Mouse (Mus musculus) left cerebral cortex, adult 11 months (tissue): Measurements from ENCODE around the gene Kctd5.
"Not testable (repeated sequence)": the region's sequence is repeated elsewhere in the genome, so short reads cannot be mapped to it uniquely, and the experiment has no call there.

Experiments
- DNase-seq: peaks from one replicate; pipeline ENCODE4 v3.0.0; 2022; ENCODE audit warnings: low spot score

The Kctd5 gene

DNA sequence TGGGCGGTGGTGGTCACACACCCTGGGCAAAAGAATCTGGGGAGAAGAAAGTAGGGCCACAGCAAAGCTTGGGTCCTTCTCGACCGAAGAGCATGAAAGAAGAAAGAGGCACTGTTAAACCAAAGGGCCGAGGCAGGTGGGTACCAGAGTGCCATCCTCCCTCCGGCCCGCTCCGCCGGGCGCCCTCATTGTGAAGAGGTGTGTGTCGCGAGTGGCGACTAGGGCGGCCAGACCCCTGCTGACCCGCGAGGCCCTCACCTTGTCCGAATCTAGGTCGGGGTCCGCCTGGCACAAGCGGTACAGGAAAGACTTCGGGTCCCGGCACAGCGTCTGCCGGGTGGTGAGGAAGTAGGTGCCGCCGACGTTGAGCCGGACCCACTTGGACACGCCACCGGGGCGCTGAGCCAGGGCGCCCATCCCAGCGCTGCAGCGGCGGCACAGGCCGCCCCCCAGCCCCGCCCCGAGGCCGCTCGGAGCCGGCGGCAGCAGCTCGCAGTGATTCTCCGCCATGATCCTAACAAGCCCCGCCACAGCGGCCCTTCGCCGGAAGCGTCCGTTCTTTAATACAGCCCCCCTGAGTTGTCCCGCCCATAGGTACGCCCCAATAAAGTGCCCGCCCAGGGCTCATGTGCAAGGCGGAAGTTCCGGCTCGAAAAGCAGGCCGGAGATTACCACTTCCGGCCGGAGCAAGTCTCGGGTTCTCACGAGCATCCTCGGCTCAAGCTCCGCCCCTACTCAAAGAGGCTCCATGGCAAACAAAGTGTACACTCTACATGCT is at the start of gene Kctd5:
Gene Kctd5 (minus strand): TSS at position 567 of the 778 bp plus-strand sequence.
- peak; percentile 91 for DNase-seq

DNA sequence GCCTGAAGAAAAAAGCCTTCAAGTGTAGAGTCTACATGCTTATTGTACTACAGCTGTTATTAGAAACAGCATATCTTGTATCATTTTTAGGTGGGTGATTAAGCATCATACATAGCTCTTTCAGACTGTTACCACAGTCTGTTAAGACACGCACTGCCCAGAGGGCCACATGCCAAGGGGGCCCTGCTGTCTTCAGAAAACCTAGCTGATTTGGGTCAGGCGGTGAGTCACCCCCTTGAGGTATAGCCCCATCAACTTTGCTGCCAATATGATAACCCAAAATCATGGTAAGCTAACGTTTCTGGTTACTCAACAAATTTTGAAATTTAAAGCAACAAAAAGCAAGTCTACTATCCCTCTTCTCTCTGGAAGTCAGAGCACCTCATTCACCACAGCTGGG is 46.2 kb upstream of the Kctd5 start:
- DNase-seq = no peak

DNA sequence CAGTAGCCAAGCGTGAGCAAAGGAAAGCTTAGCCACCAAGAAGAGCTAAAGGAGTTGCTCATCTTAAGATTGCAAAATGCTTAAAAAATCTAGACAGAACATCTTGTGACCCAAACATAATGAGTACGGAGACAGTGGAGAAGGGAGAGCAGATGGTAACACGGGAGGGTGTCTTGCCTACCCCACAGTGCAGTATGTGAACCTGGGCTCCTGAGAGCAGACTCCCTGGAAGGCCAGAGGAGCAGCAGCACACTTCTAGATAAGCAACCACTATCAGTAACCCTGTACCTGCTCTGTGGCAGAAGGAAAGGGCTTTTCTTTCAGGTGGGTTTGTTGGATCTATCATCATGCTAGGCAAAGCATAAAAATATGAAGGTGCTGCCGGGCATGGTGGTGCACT is 39.7 kb upstream of the Kctd5 start:
- no peak for DNase-seq

DNA sequence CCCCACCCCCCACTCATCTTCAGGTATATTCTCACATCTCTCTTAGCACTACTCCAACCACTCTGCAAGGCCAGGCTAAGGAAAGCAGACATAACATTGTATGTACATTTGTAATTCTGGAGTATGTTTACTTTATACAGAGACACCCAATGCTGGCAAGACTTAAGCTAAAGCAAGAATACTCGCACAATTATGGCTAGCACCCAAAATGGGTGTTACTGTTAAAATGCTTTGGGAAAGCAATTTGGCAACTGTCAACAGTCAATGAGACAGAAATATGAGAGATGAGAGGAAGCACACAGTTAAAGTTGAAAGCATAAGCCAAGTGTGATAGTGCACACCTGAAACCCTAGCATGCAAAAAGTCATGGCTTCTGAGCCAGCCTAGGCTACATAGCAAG is 38.0 kb upstream of the Kctd5 start:
- DNase-seq = no peak

DNA sequence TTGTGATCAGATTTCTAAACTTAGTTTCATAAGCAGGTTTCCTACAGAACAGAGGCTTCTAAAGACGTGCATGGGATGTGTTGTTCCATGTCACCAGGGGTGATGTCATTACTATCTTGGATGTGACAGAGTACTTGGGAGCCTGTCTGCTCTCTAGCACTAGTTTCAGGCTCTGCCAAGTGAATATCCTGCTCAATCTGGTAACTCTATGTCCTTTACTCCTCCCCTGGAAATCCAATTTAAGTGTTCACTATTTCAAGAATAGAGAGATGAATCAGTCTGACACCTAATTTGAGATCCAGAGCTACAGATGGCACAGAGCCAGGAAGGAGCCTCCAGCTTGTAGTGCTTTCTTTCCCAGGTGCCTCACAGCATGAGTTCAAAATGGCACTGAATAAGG is 35.6 kb upstream of the Kctd5 start:
- DNase-seq = peak; percentile 46

DNA sequence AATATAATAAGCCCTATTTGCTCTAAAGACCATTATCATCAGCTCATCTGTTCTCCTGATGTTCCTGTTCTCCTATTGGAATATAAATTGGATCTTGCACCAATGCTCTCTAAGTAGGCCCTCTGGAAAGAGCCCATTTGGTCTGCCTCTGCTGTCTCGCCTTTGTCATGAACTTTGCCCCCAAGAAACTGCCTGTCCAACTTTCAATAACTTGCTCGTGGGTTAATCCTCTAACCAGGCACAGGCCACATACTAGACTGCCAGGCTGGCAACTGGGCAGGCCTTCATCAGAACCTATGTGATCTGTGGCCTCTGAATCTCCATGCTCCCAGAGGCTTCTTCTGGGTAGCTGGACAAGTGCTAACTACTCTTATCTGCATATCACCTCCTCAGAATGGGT is 31.8 kb upstream of the Kctd5 start:
- DNase-seq = no peak

DNA sequence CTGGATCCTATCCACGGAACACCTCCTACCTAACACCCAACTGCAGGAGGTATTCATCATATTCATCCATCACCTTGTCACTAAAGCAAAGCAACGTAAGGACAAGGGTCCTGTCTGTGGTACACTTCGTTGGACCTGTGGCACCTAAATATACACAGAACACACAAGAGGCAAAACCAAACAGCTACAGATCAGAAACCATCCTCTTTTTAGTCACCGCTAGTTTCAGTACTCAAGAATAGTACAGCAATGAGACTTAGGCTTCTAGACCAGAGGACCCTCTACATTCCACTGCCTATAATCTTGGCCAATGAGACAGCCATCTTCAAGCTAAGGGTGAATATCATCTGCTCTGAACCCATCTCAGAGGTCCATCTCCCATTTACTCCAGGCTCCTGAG is 25.1 kb upstream of the Kctd5 start:
- no peak for DNase-seq

DNA sequence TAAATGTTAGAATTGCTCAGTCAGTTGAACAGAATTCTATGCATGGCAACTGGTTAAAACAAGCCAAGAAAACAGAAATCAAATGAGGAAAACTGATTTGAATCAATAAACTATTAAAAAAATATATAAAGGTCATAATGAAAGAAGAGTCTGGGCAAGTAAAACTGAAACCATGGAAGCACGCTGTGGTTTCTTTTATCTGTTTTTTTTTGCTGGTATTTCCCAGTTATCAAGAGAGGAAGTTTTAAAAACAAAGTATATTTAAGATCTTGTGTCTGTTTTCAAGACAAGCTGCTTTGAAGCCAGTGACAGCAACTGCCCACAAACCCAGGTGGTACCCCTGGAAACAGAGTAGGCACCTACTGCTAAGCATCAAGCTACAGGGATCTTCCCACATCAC is 17.3 kb upstream of the Kctd5 start:
- DNase-seq = no peak

DNA sequence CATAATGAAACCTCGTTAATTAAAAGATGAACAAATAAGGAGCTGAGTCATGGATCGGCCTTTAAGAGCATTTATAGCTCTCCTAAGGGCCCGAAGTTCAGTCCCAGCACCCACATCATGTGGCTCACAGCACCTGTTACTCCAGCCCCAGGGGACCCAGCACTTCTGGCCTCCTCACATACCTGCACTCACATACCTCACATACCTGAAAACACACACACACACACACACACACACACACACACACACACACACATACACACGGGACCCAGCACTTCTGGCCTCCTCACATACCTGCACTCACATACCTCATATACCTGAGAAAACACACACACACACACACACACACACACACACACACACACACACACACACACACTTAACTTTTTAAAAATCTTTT is 13.1 kb upstream of the Kctd5 start:
- not testable (repeated sequence) for DNase-seq

DNA sequence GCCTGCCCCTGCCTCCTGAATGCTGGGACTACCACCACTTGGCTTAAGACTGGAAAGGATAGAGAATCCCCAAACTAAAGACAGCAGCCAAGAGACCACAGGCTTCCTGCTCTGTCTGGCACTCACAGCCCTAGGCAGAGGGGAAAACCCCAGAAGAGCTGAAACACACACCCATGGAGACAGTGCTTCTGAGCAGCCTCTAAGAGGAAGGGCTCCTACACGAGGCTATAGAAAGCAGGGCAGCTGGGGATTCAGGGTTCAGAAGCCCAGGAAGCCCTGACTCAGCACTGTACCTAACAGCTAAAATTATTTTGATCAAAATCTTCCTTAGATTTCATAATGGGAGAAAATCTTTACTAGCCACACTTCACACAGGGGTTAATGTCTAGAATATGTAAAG is 11.3 kb upstream of the Kctd5 start:
- no peak for DNase-seq

DNA sequence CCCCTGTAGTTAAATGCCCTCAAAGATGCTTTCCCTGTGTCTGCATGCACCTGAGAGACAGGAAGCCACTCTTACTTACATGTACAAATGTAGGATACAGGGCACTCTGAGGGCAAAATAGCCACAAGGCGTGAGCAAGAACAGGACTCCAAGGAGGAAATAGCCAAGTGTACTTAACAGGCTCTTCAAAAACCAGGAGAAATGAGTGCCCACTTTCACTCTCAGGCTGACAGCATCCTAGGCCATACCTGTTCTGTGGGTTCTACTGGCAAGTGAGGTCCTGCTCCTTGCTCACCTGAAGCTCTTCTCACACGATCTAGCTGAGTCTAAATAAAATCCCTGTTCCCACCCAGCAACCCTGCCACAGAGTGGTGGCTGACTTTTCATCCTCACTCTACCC is 3.8 kb upstream of the Kctd5 start:
- no peak for DNase-seq

DNA sequence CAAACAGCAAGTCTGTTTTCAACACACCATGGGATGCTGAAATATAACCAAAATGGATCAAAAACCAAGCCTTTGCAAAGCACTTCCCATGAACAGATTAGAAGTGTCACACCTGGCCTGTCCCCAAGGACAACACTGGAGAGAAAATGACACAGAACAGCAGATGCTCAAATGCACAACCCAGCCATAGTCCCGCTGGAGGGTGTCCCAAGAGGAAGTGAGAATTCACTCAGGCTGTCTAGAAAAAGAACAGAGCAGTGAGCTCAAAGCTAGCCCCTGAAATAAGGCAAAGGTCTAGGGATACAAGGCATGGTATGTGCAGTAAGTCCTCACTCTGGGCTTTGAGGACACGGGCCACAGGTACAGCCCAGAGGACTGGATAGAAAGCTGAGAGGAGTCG is 3.8 kb downstream of the Kctd5 start:
- DNase-seq = no peak

DNA sequence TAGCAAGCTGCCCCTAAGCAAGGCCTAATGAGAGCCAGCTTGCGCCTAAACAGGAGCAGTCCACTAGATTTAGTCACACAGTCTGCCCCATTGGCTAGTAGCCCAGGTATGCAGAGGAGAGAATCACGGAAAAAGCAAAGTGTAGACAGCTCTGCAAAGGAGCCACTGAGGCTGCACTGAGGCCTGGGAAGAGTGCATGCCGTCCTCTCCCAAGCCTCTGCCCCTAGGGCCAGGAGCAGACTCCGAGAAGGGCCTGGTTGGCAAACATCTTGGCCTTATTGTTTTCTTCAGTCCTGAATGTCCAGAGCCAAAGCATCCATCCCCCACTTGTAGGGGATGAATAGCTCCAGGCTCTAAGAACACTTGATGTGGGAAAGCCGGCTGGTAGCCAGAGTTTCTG is 5.0 kb downstream of the Kctd5 start:
- peak; percentile 34 for DNase-seq

DNA sequence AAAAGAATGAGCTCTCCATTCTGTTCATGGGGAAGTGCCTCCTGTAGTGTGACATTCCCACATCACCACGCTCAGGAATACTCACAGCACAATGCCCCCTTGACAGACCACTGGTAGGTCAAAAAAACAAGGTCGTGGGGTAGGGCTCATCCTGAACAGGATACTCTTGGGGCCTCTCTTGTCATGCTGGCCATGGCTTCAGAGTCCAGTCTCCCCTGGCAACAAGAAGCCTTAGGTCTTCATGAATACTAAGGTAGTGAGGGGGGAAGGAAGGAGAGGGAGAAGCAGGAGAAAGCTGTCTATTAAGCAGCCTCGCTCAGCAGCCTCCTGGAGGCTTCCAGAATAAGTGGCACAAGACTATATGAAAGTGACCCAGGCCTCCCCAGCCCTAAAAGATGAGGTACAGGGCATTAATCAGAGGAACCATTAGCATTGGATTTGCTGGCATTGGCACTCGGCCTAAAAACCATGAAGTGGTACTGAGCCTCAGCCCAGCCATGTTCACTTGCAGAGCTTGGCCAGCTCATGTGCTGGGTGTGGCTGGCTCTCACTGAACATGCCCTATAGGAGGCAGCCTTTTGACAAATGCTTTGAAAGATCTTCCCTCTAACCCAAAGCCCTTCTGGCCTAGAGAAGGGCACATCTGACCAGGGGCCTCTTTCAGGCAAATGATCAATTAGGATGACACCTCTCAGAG is 10.7 kb downstream of the Kctd5 start:
- no peak for DNase-seq

DNA sequence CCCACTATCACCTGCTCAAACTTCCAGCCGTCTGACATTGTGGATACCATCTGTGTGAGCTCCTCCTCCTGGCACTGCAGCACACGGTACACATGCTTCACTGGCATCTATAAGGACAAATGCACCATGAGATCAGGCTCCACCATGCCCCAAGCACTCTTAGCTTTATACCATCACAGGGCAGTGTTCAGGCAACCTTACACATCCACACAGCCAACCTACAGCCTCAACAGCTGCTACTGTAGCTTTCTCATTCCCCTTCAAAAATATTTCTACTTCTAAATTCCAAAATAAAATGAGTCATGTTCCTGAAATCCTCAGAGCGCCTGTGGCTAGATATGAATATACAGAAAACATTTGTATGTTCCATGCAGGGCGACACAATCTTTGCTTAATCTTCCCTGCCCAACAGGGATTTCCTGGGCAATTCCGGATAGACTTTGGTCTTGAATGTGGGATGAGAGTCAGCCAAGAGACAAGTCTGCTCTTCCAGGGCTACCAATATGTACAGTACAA is 15.5 kb downstream of the Kctd5 start:
- no peak for DNase-seq

DNA sequence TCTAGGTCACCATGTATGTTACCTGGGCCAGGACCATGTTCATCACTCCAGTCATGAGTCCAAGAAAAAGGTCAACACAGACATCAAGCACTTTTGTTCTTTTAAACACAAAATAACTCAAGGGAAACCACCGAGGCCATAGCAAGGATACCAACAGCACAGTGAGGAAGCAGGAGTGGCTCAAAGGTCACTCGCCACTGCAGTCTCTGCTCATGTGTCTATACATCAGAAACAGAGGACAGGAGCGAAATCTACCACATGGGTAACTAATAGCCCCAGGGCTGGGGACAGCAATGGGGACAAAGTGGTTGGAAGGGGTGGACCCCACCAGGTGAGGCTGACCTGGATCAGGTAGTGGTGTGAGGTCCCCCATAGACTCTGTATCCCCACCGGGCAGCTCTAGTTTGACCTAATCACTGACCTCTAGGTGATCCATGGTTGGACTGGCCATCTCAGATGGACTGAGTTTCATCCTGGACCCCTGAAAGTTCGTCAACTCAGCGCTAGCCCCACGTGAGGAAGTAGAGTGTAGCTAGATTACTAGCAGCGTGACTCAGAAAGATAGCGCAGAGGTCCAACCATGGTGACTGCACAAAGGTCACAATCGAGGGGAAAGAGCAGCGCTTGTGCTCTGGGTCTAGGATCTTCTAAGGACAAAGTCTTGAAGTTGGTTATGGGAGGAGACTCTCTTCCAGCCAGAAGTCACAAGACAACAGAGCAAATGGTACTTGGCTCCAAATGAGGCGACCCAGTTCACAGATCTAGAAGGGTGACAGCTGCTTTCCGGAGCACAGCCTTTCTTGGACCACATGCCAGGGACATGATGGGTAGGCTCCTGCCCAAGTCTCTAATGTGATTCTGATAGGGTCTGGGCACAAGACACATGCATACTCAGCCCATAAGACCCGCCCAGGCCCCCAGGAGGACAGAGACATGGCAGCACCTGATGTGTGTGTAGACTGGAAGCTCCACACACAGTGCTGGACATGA is 16.4 kb downstream of the Kctd5 start:
- DNase-seq = no peak

DNA sequence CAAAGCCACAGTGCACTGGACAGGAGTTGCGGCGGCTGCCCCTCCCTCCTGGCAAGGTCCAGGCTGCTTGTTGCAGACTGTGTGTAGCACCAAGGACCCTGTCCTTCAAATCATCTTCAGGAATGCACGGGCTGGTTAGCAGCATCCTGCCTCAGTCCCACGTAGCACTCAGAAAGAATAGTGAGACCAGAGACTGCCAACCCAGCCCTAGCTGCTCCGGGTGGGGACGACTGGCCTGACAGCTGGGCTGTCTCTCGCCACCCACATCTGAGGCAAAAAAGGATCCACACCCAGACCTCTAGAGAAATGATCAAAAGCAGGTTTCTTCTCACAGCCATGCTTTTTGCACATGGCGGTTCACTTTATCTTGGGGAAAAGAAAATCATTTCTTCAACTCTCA is 24.3 kb downstream of the Kctd5 start:
- peak; percentile 38 for DNase-seq

DNA sequence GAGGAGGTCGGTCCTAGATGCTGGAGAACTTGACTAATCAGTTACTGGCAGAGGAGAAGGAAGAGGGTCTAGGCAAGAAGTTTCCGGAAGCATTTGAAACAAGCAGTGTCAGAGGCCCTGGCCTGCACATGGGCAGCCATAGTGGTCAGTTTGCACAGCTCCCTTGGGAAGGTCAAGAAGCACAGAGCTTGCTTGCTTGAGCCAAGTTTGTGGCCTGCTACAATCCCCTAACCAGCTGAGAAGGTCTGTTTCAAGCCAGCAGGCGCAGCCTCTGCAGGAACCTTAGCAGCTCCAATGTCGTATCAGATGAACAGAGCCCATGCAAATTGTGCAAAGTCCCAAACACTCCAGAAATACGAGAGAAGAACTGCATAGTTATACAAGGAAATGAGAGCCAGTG is 25.2 kb downstream of the Kctd5 start:
- no peak for DNase-seq

DNA sequence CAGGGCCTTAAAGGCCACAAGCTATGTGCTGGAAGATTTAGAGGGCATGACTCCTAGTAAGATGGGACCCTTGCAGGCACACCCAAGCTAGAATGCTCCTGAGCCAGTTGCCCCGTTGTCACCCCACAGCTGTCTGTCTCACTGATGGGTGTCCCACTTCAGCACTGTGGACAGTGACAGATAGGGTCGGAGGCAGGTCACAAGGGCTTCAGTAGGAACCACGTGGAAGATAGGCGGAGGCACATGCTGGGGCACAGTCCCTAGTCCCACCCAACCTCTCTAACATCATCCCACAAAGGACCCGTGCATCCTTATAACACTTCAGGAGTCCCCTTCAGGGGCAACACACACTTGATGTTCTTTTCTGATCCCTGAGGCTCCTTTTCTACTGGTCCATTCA is 27.3 kb downstream of the Kctd5 start:
- no peak for DNase-seq

DNA sequence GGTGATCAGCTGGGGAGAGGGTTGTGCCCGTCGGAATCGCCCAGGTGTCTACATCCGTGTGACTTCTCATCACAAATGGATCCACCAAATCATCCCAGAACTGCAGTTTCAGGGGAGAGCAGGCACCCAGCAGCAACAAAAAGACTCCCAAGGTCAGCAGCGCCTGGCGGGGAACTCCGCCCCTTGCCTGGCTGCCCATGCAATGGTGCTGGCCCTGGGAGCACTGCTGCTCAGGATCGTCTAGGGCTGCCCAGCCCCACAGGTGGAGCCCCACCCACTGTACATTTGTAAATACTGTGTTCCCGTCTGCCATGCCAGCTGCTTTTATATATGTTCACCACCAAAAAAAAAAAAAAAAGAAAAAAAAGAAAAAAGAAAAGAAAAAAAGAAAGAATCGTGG is 27.7 kb downstream of the Kctd5 start:
- DNase-seq = no peak

DNA sequence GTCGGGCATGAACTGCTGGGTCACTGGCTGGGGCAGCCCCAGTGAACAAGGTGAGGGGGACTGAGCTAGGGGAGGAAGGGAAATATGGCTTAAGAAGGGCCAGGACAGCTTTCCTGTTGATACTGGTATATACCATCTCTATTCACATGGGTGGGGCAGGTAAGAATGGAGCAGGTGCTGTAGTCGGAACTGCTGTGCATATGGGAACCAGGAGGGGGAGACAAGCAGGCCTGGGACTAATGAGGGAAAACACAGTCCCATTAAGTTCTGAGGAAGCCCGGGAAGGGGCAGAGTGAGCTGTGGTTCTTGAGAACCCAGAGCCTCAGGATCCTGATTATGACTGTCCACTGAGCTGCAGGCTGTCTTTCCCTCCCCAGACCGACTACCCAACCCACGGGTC is 28.8 kb downstream of the Kctd5 start:
- DNase-seq = no peak

DNA sequence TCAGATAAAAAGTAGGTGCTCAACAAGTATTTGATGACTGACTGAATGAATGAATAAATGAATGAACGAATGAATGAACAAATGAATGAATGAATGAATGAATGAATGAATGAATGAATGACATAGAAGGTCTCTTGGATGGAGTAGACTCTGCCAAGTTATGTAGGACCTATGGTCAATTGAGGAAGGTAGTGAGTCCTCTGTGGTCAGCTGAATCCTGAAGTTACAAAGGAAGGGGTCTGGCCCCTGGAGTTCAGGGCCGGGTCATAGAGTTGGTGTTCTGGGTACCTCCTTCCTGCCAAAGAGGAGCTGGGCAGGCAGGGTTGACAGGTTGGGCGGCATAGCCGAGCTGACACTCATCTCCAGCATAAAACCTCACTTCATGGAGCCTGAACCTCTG is 35.4 kb downstream of the Kctd5 start, which contains the start of gene Prss27:
Gene Prss27 (plus strand): TSS at position 301 of the 400 bp plus-strand sequence.
- DNase-seq = no peak
